Mouse (Mus musculus) forelimb bud, embryonic 11.5 days (tissue): ENCODE measurements at regions not wholly inside any gene's neighbourhood (a gene's known extent, or its start where the extent isn't known, plus 50 kb on each side); places are given as distances from the start of the nearest gene placed in this dataset.

ENCODE experiments used
- DNase-seq: peaks from one replicate; pipeline ENCODE4 v3.0.0-alpha.2; 2012; ENCODE audit warnings: low read depth, low spot score

GRCm38 (mm10) chr2:10816374-10816773, 355.5 kb upstream of the Prkcq start:
- DNase-seq: no peak

DNA sequence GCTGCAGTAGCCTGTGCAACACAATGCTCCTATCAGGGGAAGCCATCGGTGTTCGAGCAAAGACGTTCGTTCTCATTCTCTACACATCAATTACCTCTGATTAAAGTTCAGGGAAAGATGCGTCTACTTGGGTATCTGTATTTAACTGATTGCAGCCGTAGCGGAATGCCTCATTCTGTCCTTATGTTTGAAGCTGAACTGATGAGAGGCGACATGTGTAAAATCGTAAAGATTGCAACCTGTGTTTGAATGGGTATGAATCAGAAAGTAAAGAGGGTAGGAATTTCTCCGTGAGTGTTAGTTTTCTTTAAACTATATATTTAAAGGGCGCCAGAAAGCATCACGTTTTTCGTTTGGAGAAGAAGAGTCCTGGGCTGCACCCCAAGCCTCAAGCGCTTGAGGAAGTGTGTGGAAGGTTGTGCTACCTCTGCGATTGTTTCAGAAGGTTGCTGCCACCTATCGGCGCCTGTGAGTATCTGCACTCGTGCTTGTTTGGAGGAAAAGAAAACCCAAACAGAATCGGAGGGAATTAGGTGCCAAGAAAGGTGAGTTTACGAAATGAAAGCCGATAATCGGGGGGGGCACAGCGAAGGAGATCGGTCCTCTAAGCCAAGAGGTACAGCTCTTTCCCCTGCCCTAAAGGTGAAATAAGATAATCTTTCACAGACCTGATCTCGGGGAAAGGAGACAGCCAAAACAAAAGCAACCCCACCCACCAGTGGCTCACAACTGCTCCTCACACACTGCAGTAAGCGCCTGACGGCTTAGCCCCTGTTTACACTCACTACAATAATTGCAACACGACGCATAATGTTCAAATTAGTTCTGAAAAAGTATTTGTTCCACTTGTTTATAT, 346.4 kb upstream of the Prkcq start:
- peak; percentile 67 for DNase-seq

DNA sequence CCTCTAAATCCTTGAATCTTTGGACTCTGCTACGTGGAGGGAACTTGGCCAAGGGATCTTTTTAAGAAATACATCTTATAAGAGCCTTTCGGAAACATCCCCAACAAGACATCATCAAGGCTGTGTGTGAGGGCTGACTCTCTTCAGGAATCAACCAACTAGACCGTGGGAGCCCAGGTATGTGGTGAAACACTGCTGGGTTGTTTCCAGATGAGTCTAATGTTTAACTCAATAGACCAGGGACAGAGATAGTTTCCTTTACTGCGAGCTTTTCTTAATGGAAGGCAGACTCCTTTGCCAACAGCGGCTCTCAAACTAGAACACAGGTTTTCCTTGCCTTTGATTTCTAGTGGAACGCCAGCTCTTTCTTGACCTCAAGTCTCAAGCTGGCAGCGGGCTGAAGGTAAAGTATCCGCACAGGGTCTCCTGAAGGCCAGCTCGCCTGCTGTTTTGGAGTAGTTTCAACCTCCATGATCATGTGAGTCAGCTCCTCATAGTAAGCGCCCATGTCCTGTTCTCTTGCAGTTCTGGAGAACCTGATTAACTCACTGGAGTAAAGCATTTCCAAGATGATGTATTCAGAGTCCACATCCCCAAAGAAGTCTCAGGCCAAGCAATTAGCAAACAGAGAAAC, 345.7 kb upstream of the Prkcq start:
- DNase-seq: no peak

- DNase-seq: no peak
Observed at GRCm38 (mm10) chr2:10839976-10840375, 331.9 kb upstream of the Prkcq start.

DNA sequence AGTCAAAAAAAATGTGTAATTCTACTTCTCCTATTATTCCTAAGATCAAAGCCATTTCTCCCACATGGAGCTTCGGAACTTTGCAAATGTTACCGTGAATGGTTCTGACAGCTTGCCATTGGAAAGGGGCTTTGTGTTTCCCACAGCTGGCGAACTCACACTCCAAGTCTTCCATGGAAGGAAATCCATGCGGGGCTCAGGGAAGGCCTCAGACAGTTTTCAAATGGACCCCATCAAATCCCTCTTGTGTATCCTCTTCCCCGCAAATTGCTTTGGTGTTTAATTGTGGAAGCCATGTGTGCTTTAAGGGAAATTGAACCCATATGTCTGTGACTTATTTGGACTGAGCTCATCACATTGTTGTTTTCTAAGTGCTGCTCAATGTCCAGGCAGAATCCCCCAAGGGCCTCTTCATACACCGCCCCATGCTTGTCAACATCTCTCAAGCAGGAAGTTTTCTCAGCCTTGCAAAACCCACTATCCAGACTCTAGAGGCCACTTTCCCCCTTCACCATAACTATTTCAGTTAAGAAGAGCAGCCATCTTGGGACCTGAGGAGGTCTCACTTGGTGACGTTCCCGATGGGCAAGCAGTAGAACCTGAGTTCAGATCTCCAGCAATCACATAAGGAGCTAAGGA, 310.1 kb upstream of the Prkcq start:
- DNase-seq: no peak

DNA sequence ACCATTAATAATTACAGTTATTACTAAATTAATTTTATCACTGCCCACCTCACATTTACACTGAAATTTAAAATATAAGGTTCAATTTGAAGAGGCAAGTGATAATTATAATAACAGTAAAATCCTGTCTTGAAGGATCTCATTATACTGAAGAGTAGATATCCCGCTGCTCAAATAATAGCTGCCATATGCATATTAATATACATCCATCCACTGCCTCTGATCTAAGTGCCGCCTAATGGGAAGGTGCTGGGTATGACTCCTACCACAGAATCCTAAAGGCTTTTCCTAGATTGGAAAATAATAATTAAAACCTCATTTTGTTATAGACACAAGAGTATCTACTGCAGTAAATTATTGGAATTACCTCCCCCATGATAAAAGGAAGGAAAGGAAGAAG, 307.5 kb upstream of the Prkcq start:
- DNase-seq: no peak

GRCm38 (mm10) chr2:10874303-10874702, 297.6 kb upstream of the Prkcq start:
- DNase-seq: no peak

- DNase-seq: no peak
Observed at GRCm38 (mm10) chr2:10901926-10902325, 270.0 kb upstream of the Prkcq start.

GRCm38 (mm10) chr2:10919955-10920354, 252.0 kb upstream of the Prkcq start:
- no peak for DNase-seq

DNA sequence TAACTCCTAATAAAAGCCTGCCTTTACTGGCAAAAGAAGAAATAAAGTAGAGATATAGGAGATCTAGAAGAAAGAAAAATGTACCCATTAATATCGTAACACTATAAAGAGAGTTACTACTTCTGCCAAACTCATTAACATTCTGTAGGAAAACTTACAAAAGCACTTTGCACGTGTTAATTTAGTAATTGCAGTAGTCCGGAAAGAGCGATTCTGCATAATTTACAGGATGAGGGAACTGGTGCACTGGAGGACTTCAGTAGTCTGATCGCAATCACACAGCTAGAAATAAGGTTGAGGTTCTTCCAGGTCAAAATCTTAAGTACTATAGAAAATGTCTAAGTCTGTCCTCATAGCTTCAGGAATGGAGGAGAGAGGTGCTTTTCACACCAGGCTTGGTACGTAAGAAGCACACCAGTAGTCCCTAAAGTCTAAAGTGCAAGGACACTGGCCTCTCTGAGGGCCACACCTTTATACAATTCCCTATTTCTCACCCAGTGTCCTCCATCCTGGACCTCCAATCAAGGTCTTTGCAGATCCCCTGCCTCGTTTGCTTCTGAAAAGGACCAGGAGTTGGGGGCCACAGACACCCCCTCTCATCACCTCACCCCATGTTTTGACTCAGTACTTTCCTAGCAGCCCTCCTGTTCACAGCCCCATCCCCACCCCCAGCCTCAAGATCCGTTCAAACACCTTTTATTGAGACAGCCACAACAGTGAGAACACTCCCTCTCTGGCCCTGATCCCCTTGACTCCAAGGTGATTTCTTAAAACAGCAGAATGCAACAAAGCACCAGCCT, 251.0 kb upstream of the Prkcq start:
- no peak for DNase-seq

- peak; percentile 10 for DNase-seq
Observed at GRCm38 (mm10) chr2:10921486-10922450, 250.1 kb upstream of the Prkcq start.

DNA sequence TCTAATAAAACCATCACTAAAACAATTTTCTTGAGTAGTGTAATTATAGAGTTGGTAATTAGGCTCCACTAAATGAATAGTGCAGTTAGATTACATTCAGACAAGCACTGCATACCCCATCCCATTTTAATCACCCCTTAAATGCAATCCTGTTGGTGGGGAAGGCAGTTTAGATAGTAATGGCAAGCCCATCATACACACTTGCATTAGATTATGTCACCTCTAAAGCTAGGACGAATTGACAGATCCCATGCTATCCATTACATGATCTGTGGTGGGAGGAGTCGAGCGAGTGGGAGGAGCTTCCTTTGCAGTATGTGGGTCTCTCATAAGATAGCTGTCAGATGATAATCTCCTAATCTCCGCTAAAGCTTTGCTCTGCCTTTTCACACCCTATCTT, 247.9 kb upstream of the Prkcq start:
- no peak for DNase-seq

GRCm38 (mm10) chr2:10925361-10925760, 246.5 kb upstream of the Prkcq start:
- DNase-seq: no peak

GRCm38 (mm10) chr2:10937405-10937804, 234.5 kb upstream of the Prkcq start:
- no peak for DNase-seq

DNA sequence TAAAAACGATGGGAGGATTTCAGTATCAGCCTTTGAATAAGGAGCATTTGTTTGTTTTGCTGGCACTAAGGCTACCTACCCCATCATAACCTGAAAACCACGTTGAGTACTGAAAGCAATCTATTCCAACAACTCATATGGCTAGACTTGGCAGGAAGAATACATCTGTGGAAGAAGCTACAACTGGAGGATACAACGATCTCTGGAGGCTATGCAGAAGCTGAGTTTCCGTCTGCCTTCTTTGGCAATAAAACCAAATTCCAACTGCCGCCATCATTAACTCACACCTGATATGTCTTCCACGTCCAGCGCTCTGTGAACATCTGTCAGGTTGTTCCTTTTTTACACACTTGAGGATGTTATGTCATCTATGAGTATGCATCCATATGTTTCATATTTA, 206.7 kb upstream of the Prkcq start:
- no peak for DNase-seq

DNA sequence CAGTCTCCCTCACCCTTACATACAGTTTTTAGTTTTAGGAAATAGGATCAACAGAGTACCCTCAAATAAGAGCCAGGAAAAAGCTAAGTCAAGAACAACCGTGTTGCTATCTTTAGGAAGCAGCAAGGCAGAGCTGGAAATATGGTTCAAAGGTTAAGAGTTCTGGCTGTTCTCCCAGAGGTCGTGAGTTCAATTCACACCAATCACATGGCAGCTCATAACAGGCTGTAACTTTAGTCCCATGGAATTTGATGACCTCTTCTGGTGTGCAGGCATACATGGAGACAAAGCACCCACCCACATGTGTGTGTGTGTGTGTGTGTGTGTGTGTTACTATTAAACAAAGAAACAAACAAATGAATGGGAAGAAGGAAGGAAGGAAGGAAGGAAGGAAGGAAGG, 205.0 kb upstream of the Prkcq start:
- no peak for DNase-seq

GRCm38 (mm10) chr2:10969111-10969689, 202.7 kb upstream of the Prkcq start:
- DNase-seq: no peak

DNA sequence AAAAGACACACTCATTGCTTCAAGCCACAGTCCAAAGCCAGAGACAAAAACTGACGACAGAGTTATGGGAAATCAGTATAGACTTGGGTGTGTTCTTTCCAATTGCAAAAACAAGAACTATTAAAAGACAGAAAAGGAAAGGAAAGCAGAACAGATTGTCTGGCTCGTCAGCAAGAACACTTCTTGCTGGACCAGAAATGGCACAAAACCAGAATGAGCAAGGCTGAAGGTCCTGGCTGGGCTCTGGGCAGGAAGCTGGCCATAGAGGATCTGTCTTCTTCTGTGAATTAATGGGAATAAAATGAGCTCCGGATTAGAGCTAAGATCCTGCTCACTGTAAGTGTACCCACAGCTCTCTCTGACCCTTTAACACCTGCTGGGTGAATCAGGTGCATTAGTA, 199.9 kb upstream of the Prkcq start:
- no peak for DNase-seq

DNA sequence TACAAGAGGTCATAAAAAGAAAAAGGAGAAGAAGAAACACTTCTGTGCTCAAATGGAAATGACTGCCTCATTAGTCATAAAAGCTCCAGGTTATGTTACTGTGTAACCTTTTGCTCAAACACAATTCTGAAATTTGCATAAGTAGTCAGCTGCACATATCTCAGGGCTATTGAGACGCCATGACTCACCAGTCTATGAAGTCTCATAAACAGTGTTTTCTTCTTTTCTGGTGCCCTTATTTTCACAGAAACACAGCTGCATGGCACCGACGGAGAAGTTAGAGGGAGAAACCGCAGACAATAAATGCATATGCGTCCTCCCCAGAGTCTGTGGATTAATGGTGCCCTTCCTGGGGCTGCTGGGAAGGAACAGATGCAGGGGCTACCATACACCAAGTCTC, 193.1 kb upstream of the Prkcq start:
- DNase-seq: no peak

DNA sequence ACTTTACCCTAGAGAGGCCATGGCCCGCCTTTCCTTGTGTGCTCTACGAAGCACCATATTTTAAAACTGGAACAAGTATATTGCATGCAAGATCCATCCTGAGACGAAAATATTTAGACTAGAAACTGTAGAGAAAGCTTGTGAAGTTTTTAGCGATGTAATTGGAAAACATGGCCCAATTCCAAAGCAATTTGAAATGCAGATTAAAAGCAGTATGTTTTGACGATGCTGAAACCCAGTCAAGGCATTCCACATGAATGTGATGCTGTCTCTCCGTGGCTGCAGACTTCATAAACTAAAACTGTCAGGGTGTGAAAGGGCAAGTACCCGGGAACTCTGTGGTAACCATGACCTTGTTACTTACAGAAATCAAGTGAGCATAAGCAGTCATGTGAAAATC, 185.8 kb upstream of the Prkcq start:
- DNase-seq: no peak
